Mouse (Mus musculus): ENCODE results near the gene Asb11.

GRCm38 (mm10) chrX:164418008-164418407 is 18.8 kb upstream of the Asb11 start:
- TF ChIP-seq CTCF (IDR thresholded peaks at IDR 0.05; ENCODE audit: control insufficient read depth, insufficient read depth, low read length): no peak
- no peak for TF ChIP-seq POLR2A (IDR thresholded peaks at IDR 0.05; ENCODE audit: borderline replicate concordance, control insufficient read depth, low read depth, low read length)

All from bone marrow, adult 2 months (tissue).